Mouse (Mus musculus): ENCODE measurements around the gene Pax9. TPM values are rescaled to one million over a fixed set of nuclear protein-coding genes. Genes with fewer than 3 reads are reported as not detected.
A peak's percentile ranks its signal among the peaks of the same experiment; 100 is the strongest.

Gene Pax9
- polyA plus RNA-seq, 1 experiment from 2014 or later: 0.04 TPM

GRCm38 (mm10) chr12:56695358-56696173 is 4.0 kb downstream of the Pax9 start:
- no peak overlapping the region for H3K9ac ChIP-seq (ENCODE audit: low read depth, low read length)
- peak overlapping the region; percentile 52 for H3K4me2 ChIP-seq (ENCODE audit: low read length)
- peak overlapping the region; percentile 24 for H3K4me3 ChIP-seq (ENCODE audit: low read length)
- H3K27me3 ChIP-seq (replicated peaks; ENCODE audit: control insufficient read depth, insufficient read depth, low read length): peaks cover 72% of the 10 kb centered on the region
- no peaks in the 10 kb centered on the region for H3K36me3 ChIP-seq (ENCODE audit: control insufficient read depth, insufficient read depth, low read length)
- peaks cover 11% of the 10 kb centered on the region for H3K4me1 ChIP-seq (ENCODE audit: control insufficient read depth, insufficient read depth, low read depth, low read length)
- peak; percentile 92 for ATAC-seq
- no peaks in the 10 kb centered on the region for H3K9me3 ChIP-seq (ENCODE audit: control insufficient read depth, low read length)
- WGBS: under 1% methylated on average over 41 of the region's 41 CpGs
- H3K27ac ChIP-seq (ENCODE audit: low read depth, low read length): no peak overlapping the region

GRCm38 (mm10) chr12:56696174-56697010 is 4.8 kb downstream of the Pax9 start:
- ATAC-seq: 0 out of 2 replicates have a peak, but pooled peaks have one; percentile 12
- under 1% methylated on average over 57 of the region's 57 CpGs for WGBS
- H3K9me3 ChIP-seq (ENCODE audit: control insufficient read depth, low read length): no peaks in the 10 kb centered on the region
- H3K9ac ChIP-seq (ENCODE audit: low read depth, low read length): no peak overlapping the region
- peaks cover 74% of the 10 kb centered on the region for H3K27me3 ChIP-seq (replicated peaks; ENCODE audit: control insufficient read depth, insufficient read depth, low read length)
- H3K4me2 ChIP-seq (ENCODE audit: low read length): peak overlapping the region; percentile 52
- peaks cover 11% of the 10 kb centered on the region for H3K4me1 ChIP-seq (ENCODE audit: control insufficient read depth, insufficient read depth, low read depth, low read length)
- H3K36me3 ChIP-seq (ENCODE audit: control insufficient read depth, insufficient read depth, low read length): no peaks in the 10 kb centered on the region
- peak overlapping the region; percentile 9 for H3K4me3 ChIP-seq (ENCODE audit: low read length)
- H3K27ac ChIP-seq (ENCODE audit: low read depth, low read length): no peak overlapping the region

- H3K9me3 ChIP-seq (ENCODE audit: control insufficient read depth, low read length): no peaks in the 10 kb centered on the region
- no peak overlapping the region for H3K9ac ChIP-seq (ENCODE audit: low read depth, low read length)
- peaks cover 76% of the 10 kb centered on the region for H3K27me3 ChIP-seq (replicated peaks; ENCODE audit: control insufficient read depth, insufficient read depth, low read length)
- no peak overlapping the region for H3K27ac ChIP-seq (ENCODE audit: low read depth, low read length)
- no peak for ATAC-seq
- under 1% methylated on average over 36 of the region's 36 CpGs for WGBS
- H3K36me3 ChIP-seq (ENCODE audit: control insufficient read depth, insufficient read depth, low read length): no peaks in the 10 kb centered on the region
- H3K4me3 ChIP-seq (ENCODE audit: low read length): no peak overlapping the region
- no peak overlapping the region for H3K4me2 ChIP-seq (ENCODE audit: low read length)
- H3K4me1 ChIP-seq (ENCODE audit: control insufficient read depth, insufficient read depth, low read depth, low read length): peaks cover 11% of the 10 kb centered on the region
These were observed 5.6 kb downstream of the Pax9 start for GRCm38 (mm10) chr12:56697011-56697740.

- Histone ChIP-seq H3K27ac (ENCODE audit: low read depth, low read length) (no peak overlapping the region), H3K9me3 (ENCODE audit: control insufficient read depth, low read length) (no peaks in the 10 kb centered on the region), H3K36me3 (ENCODE audit: control insufficient read depth, insufficient read depth, low read length) (no peaks in the 10 kb centered on the region), H3K4me2 (ENCODE audit: low read length) (no peak overlapping the region), H3K27me3 (replicated peaks; ENCODE audit: control insufficient read depth, insufficient read depth, low read length) (peaks cover 78% of the 10 kb centered on the region), H3K9ac (ENCODE audit: low read depth, low read length) (no peak overlapping the region), H3K4me3 (ENCODE audit: low read length) (no peak overlapping the region), H3K4me1 (ENCODE audit: control insufficient read depth, insufficient read depth, low read depth, low read length) (peaks cover 11% of the 10 kb centered on the region)
- ATAC-seq: no peak
- under 1% methylated on average over 12 of the region's 12 CpGs for WGBS
These were observed 6.2 kb downstream of the Pax9 start for GRCm38 (mm10) chr12:56697785-56698184.

- no peak overlapping the region for H3K4me3 ChIP-seq (ENCODE audit: low read length)
- no peak overlapping the region for H3K27ac ChIP-seq (ENCODE audit: low read depth, low read length)
- H3K9ac ChIP-seq (ENCODE audit: low read depth, low read length): no peak overlapping the region
- H3K4me1 ChIP-seq (ENCODE audit: control insufficient read depth, insufficient read depth, low read depth, low read length): peaks cover 11% of the 10 kb centered on the region
- H3K4me2 ChIP-seq (ENCODE audit: low read length): no peak overlapping the region
- ATAC-seq: no peak
- no peaks in the 10 kb centered on the region for H3K36me3 ChIP-seq (ENCODE audit: control insufficient read depth, insufficient read depth, low read length)
- H3K27me3 ChIP-seq (replicated peaks; ENCODE audit: control insufficient read depth, insufficient read depth, low read length): peaks cover 72% of the 10 kb centered on the region
- WGBS: 4% methylated on average over 8 of the region's 8 CpGs
- H3K9me3 ChIP-seq (ENCODE audit: control insufficient read depth, low read length): no peaks in the 10 kb centered on the region
These were observed 6.8 kb downstream of the Pax9 start for GRCm38 (mm10) chr12:56698191-56698980.

- Histone ChIP-seq H3K36me3 (ENCODE audit: control insufficient read depth, insufficient read depth, low read length) (no peaks in the 10 kb centered on the region), H3K4me2 (ENCODE audit: low read length) (no peak overlapping the region), H3K4me1 (ENCODE audit: control insufficient read depth, insufficient read depth, low read depth, low read length) (peaks cover 11% of the 10 kb centered on the region), H3K9me3 (ENCODE audit: control insufficient read depth, low read length) (no peaks in the 10 kb centered on the region), H3K27ac (ENCODE audit: low read depth, low read length) (no peak overlapping the region), H3K27me3 (replicated peaks; ENCODE audit: control insufficient read depth, insufficient read depth, low read length) (peaks cover 69% of the 10 kb centered on the region), H3K9ac (ENCODE audit: low read depth, low read length) (no peak overlapping the region), H3K4me3 (ENCODE audit: low read length) (no peak overlapping the region)
- WGBS: 6% methylated on average over 3 of the region's 3 CpGs
- ATAC-seq: no peak
These were observed 7.8 kb downstream of the Pax9 start for GRCm38 (mm10) chr12:56699351-56699750.

GRCm38 (mm10) chr12:56699915-56700900 is 8.6 kb downstream of the Pax9 start:
- Histone ChIP-seq H3K9ac (ENCODE audit: low read depth, low read length) (no peak overlapping the region), H3K36me3 (ENCODE audit: control insufficient read depth, insufficient read depth, low read length) (no peaks in the 10 kb centered on the region), H3K9me3 (ENCODE audit: control insufficient read depth, low read length) (no peaks in the 10 kb centered on the region), H3K27me3 (replicated peaks; ENCODE audit: control insufficient read depth, insufficient read depth, low read length) (peaks cover 65% of the 10 kb centered on the region), H3K4me1 (ENCODE audit: control insufficient read depth, insufficient read depth, low read depth, low read length) (peaks cover 11% of the 10 kb centered on the region), H3K4me3 (ENCODE audit: low read length) (no peak overlapping the region), H3K27ac (ENCODE audit: low read depth, low read length) (no peak overlapping the region), H3K4me2 (ENCODE audit: low read length) (no peak overlapping the region)
- ATAC-seq: no peak
- 3% methylated on average over 40 of the region's 44 CpGs for WGBS

- no peak overlapping the region for H3K4me3 ChIP-seq (ENCODE audit: low read length)
- no peaks in the 10 kb centered on the region for H3K9me3 ChIP-seq (ENCODE audit: control insufficient read depth, low read length)
- no peak overlapping the region for H3K9ac ChIP-seq (ENCODE audit: low read depth, low read length)
- peaks cover 61% of the 10 kb centered on the region for H3K27me3 ChIP-seq (replicated peaks; ENCODE audit: control insufficient read depth, insufficient read depth, low read length)
- peaks cover 8% of the 10 kb centered on the region for H3K4me1 ChIP-seq (ENCODE audit: control insufficient read depth, insufficient read depth, low read depth, low read length)
- WGBS: 7% methylated on average over 6 of the region's 6 CpGs
- H3K27ac ChIP-seq (ENCODE audit: low read depth, low read length): no peak overlapping the region
- no peak for ATAC-seq
- H3K4me2 ChIP-seq (ENCODE audit: low read length): no peak overlapping the region
- no peaks in the 10 kb centered on the region for H3K36me3 ChIP-seq (ENCODE audit: control insufficient read depth, insufficient read depth, low read length)
These were observed 9.4 kb downstream of the Pax9 start for GRCm38 (mm10) chr12:56701004-56701403.

Measured in hindbrain, embryonic 16.5 days (tissue).